Mouse (Mus musculus): ENCODE data around the gene Clec4a1. TPM values are rescaled to one million over a fixed set of nuclear protein-coding genes. Genes with fewer than 3 reads are reported as not detected.

The Clec4a1 gene
- polyA plus RNA-seq, 1 experiment from 2014 or later: 1.7 TPM

DNA sequence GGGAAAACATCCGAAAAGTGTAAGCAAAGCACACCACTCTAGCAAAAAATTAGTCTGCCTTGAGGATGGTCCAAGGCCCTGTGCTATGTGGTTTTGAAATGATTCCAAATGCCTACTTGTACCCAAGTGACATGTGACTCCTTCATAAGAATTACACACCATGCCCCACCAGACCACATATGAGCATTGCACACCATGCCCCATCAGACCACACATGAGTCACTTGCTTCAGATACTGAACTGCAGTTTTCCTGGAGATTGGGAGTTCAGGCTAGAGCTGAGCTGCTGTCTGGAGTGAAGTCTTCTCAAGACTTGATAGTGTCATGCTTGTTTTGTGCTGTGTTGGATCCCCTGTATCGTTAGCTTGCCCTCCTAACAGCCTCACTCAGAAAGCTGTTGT, 32.0 kb upstream of the Clec4a1 start:
- Histone ChIP-seq H3K4me2 (replicated peaks; ENCODE audit: low read depth, low read length) (no peak overlapping the region), H3K36me3 (ENCODE audit: control insufficient read depth, insufficient read depth, low read length) (peaks cover 9% of the 10 kb centered on the region; the same call in 1 of the 2 replicates), H3K4me3 (ENCODE audit: low read depth, low read length) (no peak overlapping the region), H3K9me3 (ENCODE audit: control insufficient read depth, low read length) (no peaks in the 10 kb centered on the region), H3K27ac (ENCODE audit: low read depth, low read length) (no peak overlapping the region), H3K27me3 (ENCODE audit: control insufficient read depth, insufficient read depth, low read length) (no peaks in the 10 kb centered on the region), H3K9ac (ENCODE audit: low read depth, low read length) (no peak overlapping the region), H3K4me1 (replicated peaks; ENCODE audit: control insufficient read depth, insufficient read depth, low read length) (no peaks in the 10 kb centered on the region)
- DNase-seq (ENCODE audit: low spot score) (no peak), ATAC-seq (ENCODE audit: low FRiP score) (0 out of 2 replicates have a peak, but pooled peaks have one; percentile 12)
- 94% methylated on average over 2 of the region's 2 CpGs for WGBS

DNA sequence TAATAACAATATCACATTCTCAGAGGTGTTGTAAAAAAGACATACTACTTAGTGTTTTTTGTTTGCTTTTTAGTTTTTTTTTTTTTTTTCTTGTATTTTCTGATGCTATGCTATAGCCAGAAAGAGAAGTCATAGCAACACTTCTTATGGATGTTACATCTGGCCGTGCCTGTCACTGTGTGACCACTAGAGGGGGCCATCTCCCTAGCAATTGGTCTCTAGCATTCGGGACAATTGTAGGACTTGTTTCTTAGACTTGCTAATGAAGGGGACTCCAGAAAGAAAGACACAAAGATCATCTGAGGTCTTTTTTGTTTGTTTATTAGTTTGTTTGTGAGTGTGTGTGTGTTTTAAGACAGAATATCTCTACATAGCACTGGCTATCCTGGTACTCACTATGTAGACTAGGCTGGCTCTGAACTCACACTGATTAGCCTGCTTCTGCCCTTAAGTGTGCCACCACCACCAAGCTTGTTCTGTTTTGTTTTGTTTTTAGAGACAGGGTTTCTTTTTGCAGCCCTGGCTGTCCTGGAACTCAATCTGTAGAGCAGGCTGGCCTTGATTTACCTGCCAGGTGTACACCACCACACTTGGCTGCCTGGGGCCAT, 29.1 kb upstream of the Clec4a1 start:
- DNase-seq (ENCODE audit: low spot score): peak; percentile 75
- 9% methylated on average over 2 of the region's 2 CpGs for WGBS

DNA sequence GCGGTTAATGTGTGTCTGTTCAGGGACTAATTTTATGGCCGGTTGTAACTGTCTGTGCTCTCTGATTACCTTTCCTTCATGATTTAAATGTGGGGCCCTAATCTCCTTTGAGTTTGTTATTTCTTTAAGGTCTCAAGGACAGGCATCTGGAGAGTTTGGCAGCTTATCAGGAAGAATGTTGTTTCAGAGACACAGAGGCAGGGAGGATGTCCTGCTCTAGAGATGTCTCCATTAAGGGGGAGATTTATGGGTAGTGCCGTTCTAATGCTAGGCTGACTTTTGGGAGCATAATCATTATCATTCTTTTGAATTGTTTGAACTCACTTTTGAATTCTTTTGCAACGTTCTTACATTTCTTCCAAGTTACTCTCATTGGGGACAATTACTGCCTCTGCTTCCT, 1.7 kb upstream of the Clec4a1 start:
- Histone ChIP-seq H3K36me3 (ENCODE audit: control insufficient read depth, insufficient read depth, low read length) (no peaks in the 10 kb centered on the region), H3K9ac (ENCODE audit: low read depth, low read length) (no peak overlapping the region), H3K9me3 (ENCODE audit: control insufficient read depth, low read length) (no peaks in the 10 kb centered on the region), H3K4me1 (replicated peaks; ENCODE audit: control insufficient read depth, insufficient read depth, low read length) (no peaks in the 10 kb centered on the region), H3K27ac (ENCODE audit: low read depth, low read length) (no peak overlapping the region), H3K4me3 (ENCODE audit: low read depth, low read length) (no peak overlapping the region), H3K4me2 (replicated peaks; ENCODE audit: low read depth, low read length) (no peak overlapping the region), H3K27me3 (ENCODE audit: control insufficient read depth, insufficient read depth, low read length) (no peaks in the 10 kb centered on the region)
- DNase-seq (ENCODE audit: low spot score) (no peak), ATAC-seq (ENCODE audit: low FRiP score) (no peak)
- 89% methylated on average over 4 of the region's 4 CpGs for WGBS

More for the DNA sequence above, 29.1 kb upstream of the Clec4a1 start:
- ATAC-seq (ENCODE audit: low FRiP score): peak; percentile 34; the same call in 1 of the 2 replicates
- Histone ChIP-seq H3K9ac (ENCODE audit: low read depth, low read length) (no peak overlapping the region), H3K36me3 (ENCODE audit: control insufficient read depth, insufficient read depth, low read length) (peaks cover 9% of the 10 kb centered on the region; the same call in 1 of the 2 replicates), H3K27me3 (ENCODE audit: control insufficient read depth, insufficient read depth, low read length) (no peaks in the 10 kb centered on the region), H3K4me3 (ENCODE audit: low read depth, low read length) (no peak overlapping the region), H3K27ac (ENCODE audit: low read depth, low read length) (no peak overlapping the region), H3K4me1 (replicated peaks; ENCODE audit: control insufficient read depth, insufficient read depth, low read length) (no peaks in the 10 kb centered on the region), H3K9me3 (ENCODE audit: control insufficient read depth, low read length) (no peaks in the 10 kb centered on the region), H3K4me2 (replicated peaks; ENCODE audit: low read depth, low read length) (no peak overlapping the region)

DNA sequence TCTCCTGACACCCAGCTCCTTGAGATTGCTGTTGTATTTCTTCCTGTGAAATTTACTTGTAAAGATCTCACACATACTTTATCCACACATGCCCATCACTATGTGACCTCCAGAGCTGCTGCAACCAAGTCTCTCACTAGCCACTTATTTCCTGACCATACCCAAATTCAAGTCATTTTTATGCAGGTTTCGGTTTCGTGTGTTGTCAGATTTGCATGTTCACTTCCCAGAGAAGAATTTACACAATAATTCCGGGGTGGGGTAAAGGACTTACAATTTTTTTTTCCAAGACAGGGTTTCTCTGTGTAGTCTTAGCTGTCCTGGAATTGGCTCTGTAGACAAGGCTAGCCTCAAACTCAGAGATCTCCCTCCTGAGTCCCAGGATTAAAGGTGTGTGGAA, 13.2 kb downstream of the Clec4a1 start:
- Histone ChIP-seq H3K4me2 (replicated peaks; ENCODE audit: low read depth, low read length) (no peak overlapping the region), H3K4me1 (replicated peaks; ENCODE audit: control insufficient read depth, insufficient read depth, low read length) (no peaks in the 10 kb centered on the region), H3K9me3 (ENCODE audit: control insufficient read depth, low read length) (no peaks in the 10 kb centered on the region), H3K27me3 (ENCODE audit: control insufficient read depth, insufficient read depth, low read length) (no peaks in the 10 kb centered on the region), H3K27ac (ENCODE audit: low read depth, low read length) (no peak overlapping the region), H3K9ac (ENCODE audit: low read depth, low read length) (no peak overlapping the region), H3K4me3 (ENCODE audit: low read depth, low read length) (no peak overlapping the region), H3K36me3 (ENCODE audit: control insufficient read depth, insufficient read depth, low read length) (no peaks in the 10 kb centered on the region)
- WGBS: 87% methylated on average over 3 of the region's 3 CpGs
- no peak for ATAC-seq (ENCODE audit: low FRiP score)
- DNase-seq (ENCODE audit: low spot score): no peak

DNA sequence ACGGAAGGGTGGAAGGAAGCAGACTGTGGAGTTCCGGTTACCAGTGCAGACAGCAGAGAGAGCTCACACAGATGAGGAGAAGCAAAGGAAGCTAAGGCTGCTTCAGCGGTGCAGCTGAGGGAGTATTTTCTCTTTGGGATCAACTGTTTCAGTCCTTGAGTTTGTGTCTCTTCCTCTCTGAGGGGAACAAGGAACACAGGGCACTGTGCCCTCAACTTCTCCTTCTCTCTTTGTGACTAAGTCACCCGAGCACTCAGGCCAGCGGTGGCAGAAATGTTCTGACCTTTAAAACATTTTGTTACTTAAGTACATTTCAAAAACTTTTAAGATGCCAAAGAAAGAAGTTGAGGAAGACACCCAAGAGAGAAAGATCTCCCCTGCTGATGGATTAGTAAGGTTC, 18.0 kb downstream of the Clec4a1 start:
- WGBS: 95% methylated on average over 5 of the region's 5 CpGs
- H3K36me3 ChIP-seq (ENCODE audit: control insufficient read depth, insufficient read depth, low read length): no peaks in the 10 kb centered on the region
- H3K4me2 ChIP-seq (replicated peaks; ENCODE audit: low read depth, low read length): no peak overlapping the region
- H3K4me3 ChIP-seq (ENCODE audit: low read depth, low read length): no peak overlapping the region
- no peaks in the 10 kb centered on the region for H3K27me3 ChIP-seq (ENCODE audit: control insufficient read depth, insufficient read depth, low read length)
- H3K9ac ChIP-seq (ENCODE audit: low read depth, low read length): no peak overlapping the region
- H3K27ac ChIP-seq (ENCODE audit: low read depth, low read length): no peak overlapping the region
- H3K4me1 ChIP-seq (replicated peaks; ENCODE audit: control insufficient read depth, insufficient read depth, low read length): no peaks in the 10 kb centered on the region
- DNase-seq (ENCODE audit: low spot score): no peak
- no peaks in the 10 kb centered on the region for H3K9me3 ChIP-seq (ENCODE audit: control insufficient read depth, low read length)
- no peak for ATAC-seq (ENCODE audit: low FRiP score)

DNA sequence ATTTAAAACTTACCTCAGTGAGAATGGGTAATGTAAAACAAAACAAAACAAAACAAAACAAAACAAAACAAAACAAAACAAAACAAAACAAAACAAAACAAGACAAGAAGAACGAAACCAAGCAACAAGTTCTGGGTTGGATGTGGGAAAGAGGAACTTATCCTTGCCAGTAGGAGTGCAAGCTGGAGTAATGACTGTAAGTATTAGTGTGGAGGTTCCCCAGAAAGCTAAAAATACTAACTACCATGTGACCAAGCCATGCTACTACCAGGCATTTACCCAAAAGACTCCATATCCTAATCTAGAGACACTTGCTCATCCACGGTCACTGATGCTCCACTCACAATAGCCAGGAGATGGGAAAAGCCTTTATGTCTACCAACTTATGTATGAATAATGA, 25.1 kb downstream of the Clec4a1 start:
- no peaks in the 10 kb centered on the region for H3K27me3 ChIP-seq (ENCODE audit: control insufficient read depth, insufficient read depth, low read length)
- no peak for ATAC-seq (ENCODE audit: low FRiP score)
- WGBS: 89% methylated on average over 2 of the region's 2 CpGs
- no peaks in the 10 kb centered on the region for H3K36me3 ChIP-seq (ENCODE audit: control insufficient read depth, insufficient read depth, low read length)
- no peak overlapping the region for H3K27ac ChIP-seq (ENCODE audit: low read depth, low read length)
- no peaks in the 10 kb centered on the region for H3K4me1 ChIP-seq (replicated peaks; ENCODE audit: control insufficient read depth, insufficient read depth, low read length)
- no peak for DNase-seq (ENCODE audit: low spot score)
- H3K4me3 ChIP-seq (ENCODE audit: low read depth, low read length): no peak overlapping the region
- H3K9me3 ChIP-seq (ENCODE audit: control insufficient read depth, low read length): no peaks in the 10 kb centered on the region
- no peak overlapping the region for H3K9ac ChIP-seq (ENCODE audit: low read depth, low read length)
- no peak overlapping the region for H3K4me2 ChIP-seq (replicated peaks; ENCODE audit: low read depth, low read length)

DNA sequence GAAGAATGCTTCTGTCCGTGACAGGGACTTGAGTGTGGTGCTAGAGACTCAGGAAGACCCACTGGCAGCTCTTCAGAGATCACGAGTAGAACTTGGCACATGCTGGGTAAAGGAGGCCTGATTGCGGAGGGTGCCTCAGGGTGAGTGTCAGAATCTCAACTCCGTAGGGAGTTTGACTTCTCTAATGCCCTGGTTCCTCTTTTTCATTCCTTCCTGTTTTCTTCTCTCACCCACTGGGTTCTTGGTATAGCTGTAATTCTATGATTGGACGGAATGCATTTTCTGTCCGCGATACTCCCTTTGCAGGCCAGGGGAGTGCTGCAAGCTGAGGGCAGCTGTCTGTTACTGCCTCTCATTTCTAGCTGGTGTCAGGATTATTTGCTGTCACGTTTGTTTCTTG, 30.8 kb downstream of the Clec4a1 start, which contains the start of gene Clec4a3:
Clec4a3 (plus strand) TSS at position 115 of the 400 bp plus-strand sequence.
- Histone ChIP-seq H3K36me3 (ENCODE audit: control insufficient read depth, insufficient read depth, low read length) (no peaks in the 10 kb centered on the region), H3K4me2 (replicated peaks; ENCODE audit: low read depth, low read length) (no peak within 1 kb of the TSS), H3K9ac (ENCODE audit: low read depth, low read length) (no peak within 1 kb of the TSS), H3K4me3 (ENCODE audit: low read depth, low read length) (no peak within 1 kb of the TSS), H3K4me1 (replicated peaks; ENCODE audit: control insufficient read depth, insufficient read depth, low read length) (no peaks in the 10 kb centered on the region), H3K27me3 (ENCODE audit: control insufficient read depth, insufficient read depth, low read length) (no peaks in the 10 kb centered on the region), H3K9me3 (ENCODE audit: control insufficient read depth, low read length) (no peaks in the 10 kb centered on the region), H3K27ac (ENCODE audit: low read depth, low read length) (no peak within 1 kb of the TSS)
- DNase-seq (ENCODE audit: low spot score): no peak
- ATAC-seq (ENCODE audit: low FRiP score): no peak
- 89% methylated on average over 8 of the region's 8 CpGs for WGBS

DNA sequence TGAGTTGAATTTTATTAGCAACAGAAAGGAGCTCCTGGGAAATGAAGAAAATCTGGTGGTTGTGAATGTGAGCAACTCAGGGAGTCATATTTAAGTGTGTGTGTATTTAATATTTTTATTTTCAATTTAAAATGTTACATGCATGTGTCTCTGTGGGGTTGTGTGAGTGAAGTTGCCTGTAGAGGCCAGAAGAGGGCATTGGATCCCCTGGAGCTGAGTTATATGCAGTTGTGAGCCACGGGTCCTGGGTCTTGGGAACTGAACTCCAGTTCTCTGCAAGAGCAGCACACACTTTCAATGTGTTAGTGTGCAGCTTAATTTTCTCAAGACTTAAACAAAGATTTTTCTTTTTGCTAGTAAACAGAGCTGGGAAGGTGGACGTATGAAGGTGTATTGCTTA, 42.9 kb downstream of the Clec4a1 start:
- no peak overlapping the region for H3K4me2 ChIP-seq (replicated peaks; ENCODE audit: low read depth, low read length)
- no peak overlapping the region for H3K9ac ChIP-seq (ENCODE audit: low read depth, low read length)
- H3K9me3 ChIP-seq (ENCODE audit: control insufficient read depth, low read length): no peaks in the 10 kb centered on the region
- DNase-seq (ENCODE audit: low spot score) (no peak), ATAC-seq (ENCODE audit: low FRiP score) (no peak)
- H3K36me3 ChIP-seq (ENCODE audit: control insufficient read depth, insufficient read depth, low read length): no peaks in the 10 kb centered on the region
- no peak overlapping the region for H3K4me3 ChIP-seq (ENCODE audit: low read depth, low read length)
- H3K4me1 ChIP-seq (replicated peaks; ENCODE audit: control insufficient read depth, insufficient read depth, low read length): no peaks in the 10 kb centered on the region
- WGBS: 82% methylated on average over 2 of the region's 2 CpGs
- no peaks in the 10 kb centered on the region for H3K27me3 ChIP-seq (ENCODE audit: control insufficient read depth, insufficient read depth, low read length)
- no peak overlapping the region for H3K27ac ChIP-seq (ENCODE audit: low read depth, low read length)

DNA sequence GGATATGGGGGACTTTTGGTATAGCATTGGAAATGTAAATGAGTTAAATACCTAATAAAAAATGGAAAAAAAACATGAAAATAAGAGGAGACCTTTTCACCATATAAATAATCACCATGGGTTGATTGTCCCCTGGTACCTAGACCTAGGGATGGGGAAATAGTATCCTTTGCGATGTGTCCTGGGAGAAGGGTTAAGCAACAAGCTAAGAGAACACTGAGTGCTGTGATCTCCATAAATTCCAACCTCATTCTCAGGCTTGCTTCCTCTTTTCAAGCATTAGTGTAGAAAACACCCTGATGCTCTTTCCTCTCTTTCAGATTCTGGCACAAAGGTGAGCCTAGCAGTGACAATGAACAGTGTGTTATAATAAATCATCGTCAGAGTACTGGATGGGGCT, 47.4 kb downstream of the Clec4a1 start:
- Histone ChIP-seq H3K36me3 (ENCODE audit: control insufficient read depth, insufficient read depth, low read length) (no peaks in the 10 kb centered on the region), H3K27ac (ENCODE audit: low read depth, low read length) (no peak overlapping the region), H3K4me3 (ENCODE audit: low read depth, low read length) (no peak overlapping the region), H3K4me2 (replicated peaks; ENCODE audit: low read depth, low read length) (no peak overlapping the region), H3K9me3 (ENCODE audit: control insufficient read depth, low read length) (no peaks in the 10 kb centered on the region), H3K27me3 (ENCODE audit: control insufficient read depth, insufficient read depth, low read length) (no peaks in the 10 kb centered on the region), H3K4me1 (replicated peaks; ENCODE audit: control insufficient read depth, insufficient read depth, low read length) (no peaks in the 10 kb centered on the region), H3K9ac (ENCODE audit: low read depth, low read length) (no peak overlapping the region)
- ATAC-seq (ENCODE audit: low FRiP score) (no peak), DNase-seq (ENCODE audit: low spot score) (no peak)
- WGBS: 90% methylated on average over 2 of the region's 2 CpGs
